Mouse (Mus musculus) gastrocnemius, adult 18-20 months (tissue): ENCODE results near the gene Ccdc6. TPM values are rescaled to one million over a fixed set of nuclear protein-coding genes. Genes with fewer than 3 reads are reported as not detected.

ENCODE experiments used
- DNase-seq: peaks from one replicate; pipeline ENCODE4 v3.0.0; 2021; ENCODE audit warnings: low spot score
- long read RNA-seq, 2 experiments: library from polyadenylated mRNA; stranded (forward); transcript quantifications; one replicate each; pipeline ENCODE4 v2.0.0; 2021
- total RNA-seq, 2 experiments: library from RNA; stranded (reverse); gene quantifications; 2 replicates each; pipeline ENCODE4 v1.2.3; 2021

The Ccdc6 gene
- 100 to 1,000 TPM in 1 of 2 experiments, 10 to 100 TPM in 1; 87.0 to 114 TPM for total RNA-seq
- long read RNA-seq, experiment 1, full-length matches to known transcripts, result 1 of 29 reads
- long read RNA-seq, experiment 1, partial matches to known transcripts, result 3 of 29 reads
- long read RNA-seq, experiment 1, other reads (novel, unspliced or antisense), result 25 of 29 reads
- long read RNA-seq, experiment 2, partial matches to known transcripts, result 3 of 34 reads
- long read RNA-seq, experiment 2, other reads (novel, unspliced or antisense), result 31 of 34 reads

- DNase-seq, result peak; percentile 84
These were observed at the start of gene Ccdc6 for GRCm38 (mm10) chr10:70096366-70097188. TSS of gene Ccdc6 (plus strand) at chr10:70097121.

- DNase-seq, result no peak
These were observed 47.1 kb upstream of the Ccdc6 start for GRCm38 (mm10) chr10:70049771-70050170.

GRCm38 (mm10) chr10:70055291-70055690 is 41.6 kb upstream of the Ccdc6 start:
- no peak for DNase-seq

- DNase-seq, result peak; percentile 81
These were observed 39.9 kb upstream of the Ccdc6 start for GRCm38 (mm10) chr10:70057064-70057463.

- peak; percentile 83 for DNase-seq
These were observed 36.8 kb upstream of the Ccdc6 start for GRCm38 (mm10) chr10:70060021-70060688.

- peak; percentile 22 for DNase-seq
These were observed 36.2 kb upstream of the Ccdc6 start for GRCm38 (mm10) chr10:70060689-70061081.

GRCm38 (mm10) chr10:70063881-70064555 is 32.9 kb upstream of the Ccdc6 start:
- DNase-seq, result no peak

- no peak for DNase-seq
These were observed 31.7 kb upstream of the Ccdc6 start for GRCm38 (mm10) chr10:70065191-70065590.

GRCm38 (mm10) chr10:70066497-70067168 is 30.3 kb upstream of the Ccdc6 start:
- DNase-seq, result no peak

- no peak for DNase-seq
These were observed 29.5 kb upstream of the Ccdc6 start for GRCm38 (mm10) chr10:70067169-70068115.

- no peak for DNase-seq
These were observed 27.6 kb upstream of the Ccdc6 start for GRCm38 (mm10) chr10:70069321-70069720.

GRCm38 (mm10) chr10:70071334-70071733 is 25.6 kb upstream of the Ccdc6 start:
- no peak for DNase-seq

- no peak for DNase-seq
These were observed 19.5 kb upstream of the Ccdc6 start for GRCm38 (mm10) chr10:70077452-70077851.

GRCm38 (mm10) chr10:70080908-70081307 is 16.0 kb upstream of the Ccdc6 start:
- DNase-seq, result no peak

GRCm38 (mm10) chr10:70081564-70082175 is 15.3 kb upstream of the Ccdc6 start:
- DNase-seq, result no peak

- DNase-seq, result no peak
These were observed 13.7 kb upstream of the Ccdc6 start for GRCm38 (mm10) chr10:70083241-70083640.

GRCm38 (mm10) chr10:70085256-70085961 is 11.5 kb upstream of the Ccdc6 start:
- peak; percentile 46 for DNase-seq

GRCm38 (mm10) chr10:70088788-70089187 is 8.1 kb upstream of the Ccdc6 start:
- DNase-seq, result no peak
